Mouse (Mus musculus) left cerebral cortex, adult 2 months (tissue): ENCODE results near the gene Phkb. TPM values are rescaled to one million over a fixed set of nuclear protein-coding genes. Genes with fewer than 3 reads are reported as not detected.

Source experiments
- DNase-seq, 2 experiments: peaks; one replicate each; pipeline ENCODE4 v3.0.0; 2021 to 2022; ENCODE audit warnings: low spot score in 2 of 2, mixed read lengths in 1 of 2; ENCODE audit errors: extremely low spot score in 1 of 2
- H3K27ac ChIP-seq: fragments of 200-600 bp; 2 replicates; pipeline ENCODE4 v1.8.1; 2022
- H3K4me3 ChIP-seq: fragments of 200-600 bp; 2 replicates; pipeline ENCODE4 v1.8.1; 2022
- CTCF ChIP-seq: fragments of 200-600 bp; IDR thresholded peaks from 2 replicates; pipeline ENCODE4 v1.8.1; 2022; ENCODE audit warnings: antibody characterized with exemption, mild to moderate bottlenecking, moderate library complexity
- intact Hi-C: fragments of 180-260 bp; cut with DNase I; formaldehyde crosslinking; loops from one replicate; pipeline ENCODE4 v1.15.1; 2025
- total RNA-seq, 2 experiments: library from RNA; stranded (reverse); gene quantifications; 2 replicates each; pipeline ENCODE4 v1.2.3; 2021

Gene Phkb
- total RNA-seq, 2 experiments from 2014 or later, result 37.6 to 45.3 TPM

GRCm38 (mm10) chr8:85959880-85960279, 119.1 kb downstream of the Phkb start:
- intact Hi-C loops, result no loop called here
- TF ChIP-seq CTCF, result no peak
- no peak overlapping the region for H3K4me3 ChIP-seq
- DNase-seq, result no peak
- no peak overlapping the region for H3K27ac ChIP-seq

GRCm38 (mm10) chr8:85977588-85978077, 136.9 kb downstream of the Phkb start:
- no peak; the same call in 1 of the 2 replicates for TF ChIP-seq CTCF
- Histone ChIP-seq H3K4me3 (no peak overlapping the region), H3K27ac (no peak overlapping the region)
- intact Hi-C loops, result no loop called here
- DNase-seq, result no peak

GRCm38 (mm10) chr8:85992911-85993310, 152.2 kb downstream of the Phkb start:
- H3K4me3 ChIP-seq, result no peak overlapping the region
- intact Hi-C loops, result no loop called here
- DNase-seq, result no peak
- H3K27ac ChIP-seq, result no peak overlapping the region
- no peak for TF ChIP-seq CTCF

- no peak for TF ChIP-seq CTCF
- intact Hi-C loops, result no loop called here
- no peak overlapping the region for H3K4me3 ChIP-seq
- no peak for DNase-seq
- no peak overlapping the region for H3K27ac ChIP-seq
Measured at GRCm38 (mm10) chr8:85993661-85994060, 152.9 kb downstream of the Phkb start.

- no peak for DNase-seq
- no peak for TF ChIP-seq CTCF
- intact Hi-C loops, result no loop called here
- H3K4me3 ChIP-seq, result no peak overlapping the region
- H3K27ac ChIP-seq, result no peak overlapping the region
Measured at GRCm38 (mm10) chr8:85995971-85996370, 155.2 kb downstream of the Phkb start.

- intact Hi-C loops, result no loop called here
- DNase-seq, result no peak
- TF ChIP-seq CTCF, result no peak
- Histone ChIP-seq H3K27ac (no peak overlapping the region), H3K4me3 (no peak overlapping the region)
Measured at GRCm38 (mm10) chr8:86006485-86006884, 165.7 kb downstream of the Phkb start.

- Histone ChIP-seq H3K27ac (no peak overlapping the region), H3K4me3 (no peak overlapping the region)
- DNase-seq, result no peak
- intact Hi-C loops, result no loop called here
- no peak for TF ChIP-seq CTCF
Measured at GRCm38 (mm10) chr8:86016806-86017205, 176.0 kb downstream of the Phkb start.

GRCm38 (mm10) chr8:86028646-86029312, 188.0 kb downstream of the Phkb start:
- peak overlapping the region; percentile 34 for H3K27ac ChIP-seq
- no peak for TF ChIP-seq CTCF
- DNase-seq, result peak; percentile 22 to 28
- no peak overlapping the region for H3K4me3 ChIP-seq
- intact Hi-C loops, result loop anchor here (5.0 to 10.0 kb wide), 2 partner anchors 174 to 446 kb away; no protein-coding TSS in a partner anchor

GRCm38 (mm10) chr8:86029451-86029850, 188.7 kb downstream of the Phkb start:
- intact Hi-C loops, result loop anchor here (5.0 to 10.0 kb wide), 2 partner anchors 173 to 445 kb away; no protein-coding TSS in a partner anchor

GRCm38 (mm10) chr8:86034662-86035365, 194.1 kb downstream of the Phkb start:
- no peak for DNase-seq
- TF ChIP-seq CTCF, result no peak
- no peak overlapping the region for H3K4me3 ChIP-seq
- intact Hi-C loops, result no loop called here
- H3K27ac ChIP-seq, result no peak overlapping the region

More at GRCm38 (mm10) chr8:86029451-86029850, 188.7 kb downstream of the Phkb start:
- Histone ChIP-seq H3K4me3 (no peak overlapping the region), H3K27ac (no peak overlapping the region; the same call in 1 of the 2 replicates)
- no peak for DNase-seq
- no peak for TF ChIP-seq CTCF

- Histone ChIP-seq H3K4me3 (no peak overlapping the region), H3K27ac (no peak overlapping the region)
- DNase-seq, result no peak
- TF ChIP-seq CTCF, result no peak
- intact Hi-C loops, result no loop called here
Measured at GRCm38 (mm10) chr8:86035371-86035770, 194.6 kb downstream of the Phkb start.

- no peak for DNase-seq
- no peak overlapping the region for H3K4me3 ChIP-seq
- intact Hi-C loops, result no loop called here
- TF ChIP-seq CTCF, result no peak
- no peak overlapping the region for H3K27ac ChIP-seq
Measured at GRCm38 (mm10) chr8:86038462-86038861, 197.7 kb downstream of the Phkb start.

- no peak for DNase-seq
- H3K4me3 ChIP-seq, result no peak overlapping the region
- no peak overlapping the region for H3K27ac ChIP-seq
- TF ChIP-seq CTCF, result no peak
- intact Hi-C loops, result no loop called here
Measured at GRCm38 (mm10) chr8:86042049-86042448, 201.3 kb downstream of the Phkb start.
